Mouse (Mus musculus): ENCODE measurements around the gene Cnot2. TPM values are rescaled to one million over a fixed set of nuclear protein-coding genes. Genes with fewer than 3 reads are reported as not detected.

Cnot2 gene
- polyA plus RNA-seq, 1 experiment from 2014 or later: 138 TPM

DNA sequence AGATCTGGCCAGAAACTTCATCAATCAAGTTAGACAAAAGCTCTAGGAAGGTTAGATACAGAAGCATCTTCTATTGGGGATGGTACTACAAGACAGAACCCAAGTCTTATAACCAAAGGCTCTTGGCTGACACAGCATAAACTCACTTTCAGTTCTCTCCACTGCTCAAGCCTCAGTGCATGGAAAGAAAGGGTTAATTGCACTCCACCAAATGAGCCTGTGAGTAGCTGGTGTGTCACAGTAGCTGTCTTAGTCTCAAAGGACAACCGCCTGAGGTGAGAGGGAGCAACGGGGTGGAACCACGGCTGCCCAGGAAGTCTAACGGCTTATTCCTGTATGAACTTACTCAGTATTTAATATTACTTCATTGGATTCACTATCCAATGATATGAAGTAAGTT, 33.4 kb downstream of the Cnot2 start:
- Histone ChIP-seq H3K4me2 (replicated peaks; ENCODE audit: low read depth, low read length) (no peak overlapping the region), H3K4me3 (ENCODE audit: low read depth, low read length) (no peak overlapping the region), H3K9ac (ENCODE audit: low read depth, low read length) (no peak overlapping the region), H3K27ac (ENCODE audit: low read depth, low read length) (no peak overlapping the region), H3K36me3 (ENCODE audit: control insufficient read depth, insufficient read depth, low read length) (no peaks in the 10 kb centered on the region), H3K27me3 (ENCODE audit: control insufficient read depth, insufficient read depth, low read length) (no peaks in the 10 kb centered on the region), H3K4me1 (replicated peaks; ENCODE audit: control insufficient read depth, insufficient read depth, low read length) (no peaks in the 10 kb centered on the region), H3K9me3 (ENCODE audit: control insufficient read depth, low read length) (no peaks in the 10 kb centered on the region)
- WGBS: 28% methylated on average over 4 of the region's 4 CpGs
- DNase-seq (ENCODE audit: low spot score) (no peak), ATAC-seq (ENCODE audit: low FRiP score) (no peak)

DNA sequence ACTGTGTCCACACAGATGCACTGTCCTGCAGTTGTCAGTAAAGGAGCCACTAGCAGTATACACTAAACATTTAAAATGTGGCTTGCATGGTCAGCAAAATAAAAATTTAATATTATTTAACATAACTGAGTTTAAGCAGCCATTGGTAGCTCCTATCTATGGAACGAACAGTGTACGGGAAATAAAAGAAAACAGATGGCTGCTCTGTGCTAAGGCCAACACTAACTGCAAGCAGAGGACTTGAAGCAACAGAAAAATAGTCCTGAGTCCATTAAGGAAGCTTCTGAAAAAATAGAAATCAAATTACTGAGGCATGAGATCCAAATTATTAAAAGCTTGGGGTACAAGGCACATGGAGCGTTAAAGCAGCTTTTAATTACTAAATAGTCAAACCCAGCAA, 35.1 kb downstream of the Cnot2 start:
- ATAC-seq (ENCODE audit: low FRiP score) (no peak), DNase-seq (ENCODE audit: low spot score) (no peak)
- no peak overlapping the region for H3K27ac ChIP-seq (ENCODE audit: low read depth, low read length)
- no peaks in the 10 kb centered on the region for H3K27me3 ChIP-seq (ENCODE audit: control insufficient read depth, insufficient read depth, low read length)
- H3K4me1 ChIP-seq (replicated peaks; ENCODE audit: control insufficient read depth, insufficient read depth, low read length): no peaks in the 10 kb centered on the region
- H3K9me3 ChIP-seq (ENCODE audit: control insufficient read depth, low read length): no peaks in the 10 kb centered on the region
- no peak overlapping the region for H3K9ac ChIP-seq (ENCODE audit: low read depth, low read length)
- H3K4me3 ChIP-seq (ENCODE audit: low read depth, low read length): no peak overlapping the region
- H3K36me3 ChIP-seq (ENCODE audit: control insufficient read depth, insufficient read depth, low read length): no peaks in the 10 kb centered on the region
- WGBS: 91% methylated on average over 3 of the region's 3 CpGs
- no peak overlapping the region for H3K4me2 ChIP-seq (replicated peaks; ENCODE audit: low read depth, low read length)

DNA sequence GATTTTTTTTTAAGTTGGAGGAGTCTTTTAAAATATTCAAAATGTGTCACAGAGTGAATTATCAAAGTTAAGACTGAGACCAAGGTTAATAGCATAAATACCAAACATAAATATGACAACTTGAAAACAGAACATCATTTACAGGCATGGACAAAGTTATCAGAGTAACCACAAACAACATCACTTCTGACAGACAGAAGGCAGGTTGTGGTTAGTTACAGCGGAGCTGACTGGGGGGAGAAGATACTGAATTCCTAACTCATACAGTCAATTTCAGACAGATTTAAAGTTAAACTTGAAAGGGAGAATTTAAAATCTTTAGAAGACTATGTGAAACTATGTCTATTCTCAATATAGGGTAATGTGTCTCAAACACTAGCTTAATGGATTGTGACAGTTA, 38.2 kb downstream of the Cnot2 start:
- no peaks in the 10 kb centered on the region for H3K9me3 ChIP-seq (ENCODE audit: control insufficient read depth, low read length)
- H3K4me1 ChIP-seq (replicated peaks; ENCODE audit: control insufficient read depth, insufficient read depth, low read length): no peaks in the 10 kb centered on the region
- H3K36me3 ChIP-seq (ENCODE audit: control insufficient read depth, insufficient read depth, low read length): no peaks in the 10 kb centered on the region
- H3K4me3 ChIP-seq (ENCODE audit: low read depth, low read length): no peak overlapping the region
- ATAC-seq (ENCODE audit: low FRiP score) (no peak), DNase-seq (ENCODE audit: low spot score) (no peak)
- H3K4me2 ChIP-seq (replicated peaks; ENCODE audit: low read depth, low read length): no peak overlapping the region
- H3K27me3 ChIP-seq (ENCODE audit: control insufficient read depth, insufficient read depth, low read length): no peaks in the 10 kb centered on the region
- WGBS: 95% methylated on average over 1 of the region's 1 CpGs
- no peak overlapping the region for H3K27ac ChIP-seq (ENCODE audit: low read depth, low read length)
- H3K9ac ChIP-seq (ENCODE audit: low read depth, low read length): no peak overlapping the region

DNA sequence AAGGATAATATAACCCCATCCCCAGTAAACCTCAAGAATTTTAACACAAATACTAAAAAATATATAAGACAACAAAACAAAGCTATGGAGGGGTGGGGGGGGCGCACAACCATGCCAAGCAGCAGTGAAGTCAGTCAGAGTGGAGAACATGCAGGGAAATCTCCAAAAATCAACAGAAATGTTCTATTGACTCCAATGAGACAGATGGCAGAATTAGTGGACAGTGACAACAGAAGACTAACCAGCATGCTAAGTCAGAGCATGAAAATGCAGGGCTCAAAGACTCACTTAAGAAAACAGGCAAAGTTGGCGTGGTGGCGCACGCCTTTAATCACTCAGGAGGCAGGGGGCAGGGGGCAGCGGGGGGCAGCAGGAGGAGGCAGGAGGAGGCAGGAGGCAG, 40.6 kb downstream of the Cnot2 start:
- Histone ChIP-seq H3K4me2 (replicated peaks; ENCODE audit: low read depth, low read length) (no peak overlapping the region), H3K36me3 (ENCODE audit: control insufficient read depth, insufficient read depth, low read length) (no peaks in the 10 kb centered on the region), H3K4me1 (replicated peaks; ENCODE audit: control insufficient read depth, insufficient read depth, low read length) (no peaks in the 10 kb centered on the region), H3K9me3 (ENCODE audit: control insufficient read depth, low read length) (no peaks in the 10 kb centered on the region), H3K4me3 (ENCODE audit: low read depth, low read length) (no peak overlapping the region), H3K27ac (ENCODE audit: low read depth, low read length) (0 out of 2 replicates have a peak overlapping the region, but pooled peaks have one; percentile 17), H3K9ac (ENCODE audit: low read depth, low read length) (no peak overlapping the region), H3K27me3 (ENCODE audit: control insufficient read depth, insufficient read depth, low read length) (no peaks in the 10 kb centered on the region)
- no peak for ATAC-seq (ENCODE audit: low FRiP score)
- WGBS: 71% methylated on average over 5 of the region's 5 CpGs
- DNase-seq (ENCODE audit: low spot score): no peak

DNA sequence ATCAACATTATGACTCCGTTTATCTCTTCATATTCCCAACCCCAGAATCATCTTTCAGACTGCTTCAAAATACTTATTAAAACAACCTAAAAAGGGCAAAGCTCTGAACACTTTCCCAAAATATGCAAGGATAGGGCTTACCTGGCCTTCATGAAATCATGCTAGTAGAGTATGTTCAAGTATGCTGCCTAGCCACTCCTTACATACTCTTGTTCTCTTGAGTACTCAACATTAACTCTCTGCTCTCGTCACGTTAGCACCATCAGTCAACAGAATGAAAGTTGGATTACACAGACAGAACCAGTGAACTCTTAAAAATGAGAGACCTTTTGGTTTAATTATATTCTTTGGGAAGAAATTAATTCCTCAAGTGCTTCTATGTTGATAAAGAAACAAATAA, 43.8 kb downstream of the Cnot2 start:
- Histone ChIP-seq H3K36me3 (ENCODE audit: control insufficient read depth, insufficient read depth, low read length) (no peaks in the 10 kb centered on the region), H3K9ac (ENCODE audit: low read depth, low read length) (no peak overlapping the region), H3K27ac (ENCODE audit: low read depth, low read length) (no peak overlapping the region), H3K4me2 (replicated peaks; ENCODE audit: low read depth, low read length) (no peak overlapping the region), H3K9me3 (ENCODE audit: control insufficient read depth, low read length) (no peaks in the 10 kb centered on the region), H3K4me3 (ENCODE audit: low read depth, low read length) (no peak overlapping the region), H3K4me1 (replicated peaks; ENCODE audit: control insufficient read depth, insufficient read depth, low read length) (0 out of 2 replicates have a peak, but pooled peaks cover 2% of the 10 kb centered on the region), H3K27me3 (ENCODE audit: control insufficient read depth, insufficient read depth, low read length) (no peaks in the 10 kb centered on the region)
- DNase-seq (ENCODE audit: low spot score) (no peak), ATAC-seq (ENCODE audit: low FRiP score) (no peak)
- 88% methylated on average over 3 of the region's 3 CpGs for WGBS

DNA sequence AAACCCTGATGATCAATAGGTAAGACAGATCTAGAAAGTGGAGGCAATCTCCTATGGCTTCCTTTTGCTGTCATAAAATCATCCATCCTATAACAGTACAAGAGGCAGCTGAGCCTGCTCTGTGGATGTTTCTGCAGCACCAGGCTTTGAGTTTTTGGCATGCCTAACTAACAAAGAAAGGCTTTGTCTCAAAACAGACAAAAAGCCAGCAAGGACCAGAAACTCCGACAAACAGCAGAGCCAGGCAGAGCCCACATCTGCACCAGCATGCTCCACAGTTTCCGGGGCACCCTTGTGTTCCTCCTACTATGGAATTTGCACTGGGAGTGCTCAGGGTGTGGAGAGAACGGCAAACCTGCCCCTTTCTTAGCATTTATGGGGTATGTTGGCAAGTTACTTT, 47.0 kb downstream of the Cnot2 start:
- H3K9ac ChIP-seq (ENCODE audit: low read depth, low read length): no peak overlapping the region
- 9% methylated on average over 3 of the region's 3 CpGs for WGBS
- no peaks in the 10 kb centered on the region for H3K27me3 ChIP-seq (ENCODE audit: control insufficient read depth, insufficient read depth, low read length)
- H3K27ac ChIP-seq (ENCODE audit: low read depth, low read length): no peak overlapping the region
- DNase-seq (ENCODE audit: low spot score) (peak; percentile 33), ATAC-seq (ENCODE audit: low FRiP score) (peak; percentile 25; the same call in 1 of the 2 replicates)
- H3K4me3 ChIP-seq (ENCODE audit: low read depth, low read length): no peak overlapping the region
- H3K4me2 ChIP-seq (replicated peaks; ENCODE audit: low read depth, low read length): no peak overlapping the region
- no peaks in the 10 kb centered on the region for H3K36me3 ChIP-seq (ENCODE audit: control insufficient read depth, insufficient read depth, low read length)
- 0 out of 2 replicates have a peak, but pooled peaks cover 2% of the 10 kb centered on the region for H3K4me1 ChIP-seq (replicated peaks; ENCODE audit: control insufficient read depth, insufficient read depth, low read length)
- no peaks in the 10 kb centered on the region for H3K9me3 ChIP-seq (ENCODE audit: control insufficient read depth, low read length)

DNA sequence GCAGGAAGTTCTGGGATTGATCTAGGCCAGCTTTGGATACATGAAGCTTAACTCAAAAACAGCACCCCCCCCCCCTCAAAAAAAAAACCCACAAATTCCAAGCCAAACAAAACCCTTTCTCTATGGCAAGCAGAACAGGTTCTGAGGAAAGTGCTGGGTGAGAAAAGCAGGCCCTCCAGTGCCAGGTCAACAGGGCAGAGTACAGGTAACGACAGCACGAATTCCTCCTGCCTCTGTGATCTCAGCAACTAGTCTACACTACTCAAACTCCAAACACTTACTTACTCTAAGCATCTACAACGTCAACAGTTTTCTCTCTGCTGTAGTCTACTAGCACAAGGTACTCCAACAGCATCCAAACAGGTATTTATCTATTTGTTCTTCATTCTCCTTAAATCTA, 48.8 kb downstream of the Cnot2 start:
- Histone ChIP-seq H3K36me3 (ENCODE audit: control insufficient read depth, insufficient read depth, low read length) (no peaks in the 10 kb centered on the region), H3K4me1 (replicated peaks; ENCODE audit: control insufficient read depth, insufficient read depth, low read length) (0 out of 2 replicates have a peak, but pooled peaks cover 2% of the 10 kb centered on the region)

DNA sequence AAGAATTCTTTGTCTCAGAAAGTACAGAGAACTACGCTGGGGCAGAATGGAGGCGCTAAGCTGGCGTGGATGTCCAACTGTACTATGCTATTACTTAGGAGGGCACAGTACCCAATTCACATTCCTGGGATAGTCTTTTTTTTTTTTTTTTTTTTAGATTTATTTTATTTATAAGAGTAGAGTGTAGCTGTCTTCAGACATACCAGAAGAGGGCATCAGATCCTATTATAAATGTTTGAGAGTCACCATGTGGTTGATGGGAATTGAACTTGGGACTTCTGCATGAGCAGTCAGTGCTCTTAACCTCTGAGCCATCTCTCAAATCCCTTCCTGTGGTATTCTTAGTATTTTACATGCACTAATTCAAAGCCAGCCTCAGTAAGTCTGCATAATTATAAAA, 50.2 kb downstream of the Cnot2 start:
- DNase-seq (ENCODE audit: low spot score): no peak
- Histone ChIP-seq H3K9me3 (ENCODE audit: control insufficient read depth, low read length) (no peaks in the 10 kb centered on the region), H3K4me3 (ENCODE audit: low read depth, low read length) (no peak overlapping the region), H3K4me1 (replicated peaks; ENCODE audit: control insufficient read depth, insufficient read depth, low read length) (0 out of 2 replicates have a peak, but pooled peaks cover 2% of the 10 kb centered on the region), H3K4me2 (replicated peaks; ENCODE audit: low read depth, low read length) (no peak overlapping the region), H3K27ac (ENCODE audit: low read depth, low read length) (no peak overlapping the region), H3K27me3 (ENCODE audit: control insufficient read depth, insufficient read depth, low read length) (no peaks in the 10 kb centered on the region), H3K36me3 (ENCODE audit: control insufficient read depth, insufficient read depth, low read length) (no peaks in the 10 kb centered on the region), H3K9ac (ENCODE audit: low read depth, low read length) (no peak overlapping the region)
- no peak for ATAC-seq (ENCODE audit: low FRiP score)
- 93% methylated on average over 3 of the region's 3 CpGs for WGBS

More for the DNA sequence above, 48.8 kb downstream of the Cnot2 start:
- no peak overlapping the region for H3K4me3 ChIP-seq (ENCODE audit: low read depth, low read length)
- H3K27ac ChIP-seq (ENCODE audit: low read depth, low read length): no peak overlapping the region
- WGBS: 87% methylated on average over 3 of the region's 3 CpGs
- no peak overlapping the region for H3K9ac ChIP-seq (ENCODE audit: low read depth, low read length)
- ATAC-seq (ENCODE audit: low FRiP score): no peak
- no peak for DNase-seq (ENCODE audit: low spot score)
- no peaks in the 10 kb centered on the region for H3K9me3 ChIP-seq (ENCODE audit: control insufficient read depth, low read length)
- H3K4me2 ChIP-seq (replicated peaks; ENCODE audit: low read depth, low read length): no peak overlapping the region
- no peaks in the 10 kb centered on the region for H3K27me3 ChIP-seq (ENCODE audit: control insufficient read depth, insufficient read depth, low read length)

DNA sequence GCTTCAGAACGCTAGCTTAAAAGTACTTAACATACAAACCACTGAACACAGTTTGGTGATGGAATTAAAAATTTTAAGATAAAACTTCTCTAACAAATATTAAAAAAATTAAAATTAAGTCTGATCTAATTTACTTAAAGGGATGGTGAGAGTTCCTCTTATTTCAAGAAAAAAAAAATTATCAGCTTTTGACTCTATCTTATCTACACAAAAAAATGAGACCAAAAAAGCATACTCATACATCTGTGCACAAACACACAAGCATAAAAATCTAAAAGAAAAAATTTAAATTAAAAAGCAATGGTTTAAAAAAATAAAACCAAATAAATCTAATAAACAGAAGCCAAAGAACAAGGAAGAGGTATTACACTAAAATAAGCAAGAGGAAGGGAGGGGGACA, 61.7 kb downstream of the Cnot2 start:
- WGBS: 90% methylated on average over 1 of the region's 1 CpGs
- H3K9me3 ChIP-seq (ENCODE audit: control insufficient read depth, low read length): no peaks in the 10 kb centered on the region
- no peak for DNase-seq (ENCODE audit: low spot score)

More for the DNA sequence above, 61.7 kb downstream of the Cnot2 start:
- Histone ChIP-seq H3K27ac (ENCODE audit: low read depth, low read length) (no peak overlapping the region), H3K4me2 (replicated peaks; ENCODE audit: low read depth, low read length) (no peak overlapping the region), H3K4me3 (ENCODE audit: low read depth, low read length) (no peak overlapping the region), H3K9ac (ENCODE audit: low read depth, low read length) (no peak overlapping the region), H3K36me3 (ENCODE audit: control insufficient read depth, insufficient read depth, low read length) (no peaks in the 10 kb centered on the region), H3K4me1 (replicated peaks; ENCODE audit: control insufficient read depth, insufficient read depth, low read length) (no peaks in the 10 kb centered on the region), H3K27me3 (ENCODE audit: control insufficient read depth, insufficient read depth, low read length) (no peaks in the 10 kb centered on the region)
- ATAC-seq (ENCODE audit: low FRiP score): no peak

All from hindbrain, embryonic 11.5 days (tissue).